Mouse (Mus musculus) CD4-positive, CD25-positive, alpha-beta regulatory T cell, adult 9 weeks (primary cell): ENCODE measurements around the gene Pnpla2. TPM values are rescaled to one million over a fixed set of nuclear protein-coding genes. Genes with fewer than 3 reads are reported as not detected.

ENCODE experiments used
- polyA plus RNA-seq: library from polyadenylated mRNA; unstranded; fragments of 100-300 nt; shearing (Covaris generic); gene quantifications from one replicate; pipeline ENCODE4 v1.2.1, GENCODE M21; 2017

Gene Pnpla2
- 109 TPM for polyA plus RNA-seq

GRCm38 (mm10) chr7:141454967-141455551, at the start of gene Pnpla2:
Gene Pnpla2 (plus strand): TSS chr7:141455198.

GRCm38 (mm10) chr7:141413809-141414584, 41.0 kb upstream of the Pnpla2 start, which contains the start of gene Gatd1:
Gene Gatd1 (minus strand): TSS chr7:141414136.

DNA sequence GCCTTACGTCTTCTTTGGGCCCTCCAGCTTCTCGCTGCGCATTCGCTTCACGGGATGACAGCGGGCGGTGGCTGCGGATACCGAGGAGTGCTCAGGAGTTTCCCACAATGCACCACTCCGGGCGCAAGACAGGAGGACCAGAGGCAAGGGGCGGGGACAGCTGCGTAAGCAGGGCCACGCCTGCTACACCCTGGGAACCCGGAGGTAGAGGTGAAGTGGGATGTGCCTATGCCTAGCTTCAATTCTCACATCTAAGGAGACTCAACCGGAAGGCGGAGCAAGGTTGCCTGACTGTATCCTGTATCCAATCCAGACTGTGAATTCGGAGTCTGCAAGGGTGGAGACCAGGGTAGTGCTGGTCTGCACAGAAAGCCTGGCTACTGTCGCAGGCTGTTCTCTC, 25.7 kb upstream of the Pnpla2 start, which contains the start of gene Cend1:
Gene Cend1, minus strand, starts transcription at position 182 of the 400 bp plus-strand sequence.

DNA sequence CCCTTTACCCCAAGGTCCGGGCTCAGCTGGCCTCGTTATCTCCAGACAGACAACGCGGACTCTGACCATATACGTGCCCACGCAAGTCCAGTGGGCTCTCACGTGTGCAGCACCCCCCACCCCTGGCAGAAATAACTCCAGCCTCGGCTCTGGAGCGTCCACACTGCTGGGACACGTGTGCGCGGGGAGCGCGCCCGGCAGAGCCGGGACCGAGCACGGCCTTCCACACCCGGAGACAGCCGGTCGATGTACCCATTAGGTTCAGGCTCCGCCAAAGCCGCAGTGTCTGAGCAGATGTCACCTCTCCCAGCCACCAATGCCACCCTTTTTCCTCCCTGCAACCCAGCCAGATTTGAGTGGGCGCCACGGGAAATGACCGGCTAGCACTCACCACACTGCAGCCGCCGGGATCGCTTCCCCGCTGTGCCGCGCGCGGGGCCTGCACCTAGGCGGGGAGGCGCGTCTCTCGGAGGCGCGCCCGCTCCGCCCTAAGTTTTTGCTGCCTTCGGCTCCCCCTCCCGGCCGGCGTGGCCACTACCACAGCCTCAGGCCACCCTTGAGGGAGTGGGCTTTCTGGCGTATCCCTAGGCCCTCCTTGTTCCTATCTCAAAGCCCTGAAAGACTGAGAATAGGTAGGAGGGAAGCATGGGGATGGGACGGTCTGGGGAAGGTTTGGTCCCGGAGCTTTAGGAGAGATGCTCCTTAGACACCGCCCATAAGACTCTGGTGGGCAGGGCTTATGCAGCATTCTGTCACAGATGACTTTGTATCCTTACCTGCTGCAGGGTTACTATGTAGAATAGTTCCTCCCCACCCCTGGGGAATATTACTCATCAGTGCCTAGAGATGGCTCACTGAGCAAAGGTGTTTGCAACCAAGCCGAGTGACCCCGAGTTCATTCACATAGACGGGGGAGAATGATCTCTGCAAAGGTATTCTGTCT, 17.5 kb upstream of the Pnpla2 start, which contains the start of gene Slc25a22:
Gene Slc25a22, minus strand, starts transcription at position 715 of the 943 bp plus-strand sequence.

GRCm38 (mm10) chr7:141443828-141444237, 11.2 kb upstream of the Pnpla2 start, which contains the start of gene Pidd1:
Gene Pidd1 (minus strand): TSS chr7:141444025.

DNA sequence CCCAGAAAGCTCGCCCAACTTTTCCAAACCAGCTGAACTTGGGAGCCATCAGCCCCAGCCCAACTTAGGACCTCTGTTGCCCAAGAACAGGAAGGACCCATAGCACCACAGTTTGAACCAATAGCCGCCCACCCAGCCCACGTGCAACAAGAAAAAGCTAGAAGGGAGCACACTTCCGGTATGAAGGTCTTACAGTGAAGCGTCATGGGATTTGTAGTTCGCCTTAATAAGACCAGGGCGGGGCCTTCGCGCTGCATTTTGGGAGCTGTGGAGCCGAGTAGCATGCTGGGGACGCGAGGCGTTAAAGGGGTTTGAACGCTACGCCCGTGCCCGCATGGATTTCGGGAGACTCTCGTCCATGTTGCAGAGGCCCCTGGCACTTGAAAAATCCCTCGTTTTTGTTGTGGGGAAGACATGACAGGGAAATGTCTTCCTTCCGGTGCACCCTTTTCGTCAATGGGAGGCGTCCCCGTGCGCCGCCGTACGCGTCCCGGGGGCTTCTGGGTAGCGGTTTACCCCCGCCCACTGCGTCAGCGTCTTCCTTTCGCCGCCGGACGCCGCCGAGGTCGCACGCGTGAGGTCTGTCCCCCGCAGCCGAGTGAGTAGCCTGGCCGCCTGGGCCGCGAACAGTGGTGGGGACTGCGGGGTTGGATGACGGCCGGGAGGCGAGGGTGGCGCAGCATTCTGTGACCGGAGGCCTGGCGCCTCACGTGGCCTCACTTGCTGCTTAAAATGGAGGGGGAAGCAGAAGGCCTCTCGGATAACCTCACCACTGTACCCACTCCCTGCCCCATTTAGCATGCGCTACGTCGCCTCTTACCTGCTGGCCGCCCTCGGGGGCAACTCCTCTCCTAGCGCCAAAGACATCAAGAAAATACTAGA, 7.6 kb upstream of the Pnpla2 start, which contains the start of gene Rplp2:
Gene Rplp2, plus strand, starts transcription at position 261 of the 882 bp plus-strand sequence.

DNA sequence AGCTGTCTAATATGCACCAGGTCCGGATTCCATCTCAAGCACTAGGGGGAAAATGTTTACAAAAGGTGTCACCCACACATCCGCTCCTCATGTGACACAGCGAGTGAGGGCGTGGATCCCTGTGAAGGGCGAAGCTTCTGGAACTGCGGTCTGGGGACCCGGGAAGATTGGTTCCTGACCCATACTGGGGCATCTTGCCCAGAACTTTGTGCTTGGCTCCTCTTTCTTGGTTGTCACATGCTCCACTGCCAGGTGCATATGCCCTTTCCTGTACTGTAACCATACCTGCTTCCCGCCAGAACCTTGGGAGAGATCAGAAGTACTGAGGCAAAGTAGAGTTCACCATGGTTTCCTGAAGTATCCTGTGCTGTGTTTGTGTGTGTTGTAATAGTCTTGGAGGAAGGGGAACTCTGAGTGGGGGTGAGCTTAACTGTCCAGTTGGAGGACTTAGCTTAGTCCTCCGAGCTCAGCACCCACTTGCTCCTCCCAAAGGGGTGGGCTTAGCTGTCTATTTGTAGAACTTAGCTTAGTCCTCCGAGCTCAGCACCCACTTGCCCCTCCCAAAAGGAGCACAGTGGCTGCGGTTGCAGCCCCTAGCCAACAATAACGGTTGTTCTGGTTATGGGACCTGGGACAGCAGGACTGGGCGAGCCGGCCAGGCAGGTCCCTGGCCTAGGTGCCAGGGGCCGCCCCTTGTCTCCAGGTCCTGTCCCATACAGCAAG, 5.6 kb downstream of the Pnpla2 start, which contains the start of gene Cracr2b:
Gene Cracr2b, plus strand, starts transcription at position 704 of the 723 bp plus-strand sequence.

GRCm38 (mm10) chr7:141467230-141468030, 12.4 kb downstream of the Pnpla2 start, which contains the start of gene Cd151:
Gene Cd151 (plus strand): TSS chr7:141467392.

DNA sequence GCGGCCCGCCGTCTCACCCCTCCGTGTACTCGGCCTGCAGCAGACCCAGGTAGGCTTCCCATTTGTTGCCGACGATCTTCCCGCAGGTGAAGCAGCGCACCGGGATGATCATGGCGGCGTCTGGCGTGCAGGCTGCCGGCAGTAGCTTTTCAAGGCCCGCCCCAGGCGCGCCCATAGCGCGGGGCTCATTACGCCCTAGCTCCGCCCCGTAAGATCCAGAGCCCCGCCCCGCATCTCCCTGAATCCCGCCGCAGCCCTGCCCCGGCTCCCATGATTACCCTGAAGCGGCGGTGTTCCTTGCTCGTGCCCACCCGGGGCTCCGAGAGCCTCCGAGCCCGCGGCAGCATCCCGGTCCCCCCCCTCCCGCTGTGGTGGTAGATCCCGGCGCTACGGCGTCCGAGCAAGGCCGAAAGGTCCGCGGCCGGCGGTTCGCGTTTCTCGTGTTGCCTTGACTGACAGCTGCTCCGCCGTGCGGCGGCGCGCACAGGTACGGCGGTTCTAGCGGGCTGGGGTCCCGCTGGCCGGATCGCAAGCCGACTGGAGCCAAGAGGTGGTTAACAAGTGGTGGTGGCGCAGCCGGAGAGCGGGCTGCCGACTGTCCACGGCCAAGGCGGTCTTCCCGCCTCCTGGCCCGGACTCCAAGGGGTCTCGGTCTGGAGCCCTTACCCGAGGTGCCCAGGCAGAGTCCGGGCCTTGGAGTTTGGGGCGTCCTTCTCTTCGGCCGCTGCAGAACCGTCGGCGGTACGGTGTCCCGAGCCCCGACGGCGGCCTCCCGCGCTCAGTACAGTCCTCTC, 20.2 kb downstream of the Pnpla2 start, which contains the start of the genes Polr2l and Tspan4:
Gene Polr2l, minus strand, starts transcription at position 122 of the 794 bp plus-strand sequence.
Gene Tspan4, plus strand, starts transcription at position 230 of the 794 bp plus-strand sequence.

Other genes with a start within 250 kb of the Pnpla2 start
- 14.1 TPM for gene Lmntd2, start 241.1 kb upstream of the Pnpla2 start, polyA plus RNA-seq
- 29.4 TPM for gene Rassf7, start 239.3 kb upstream of the Pnpla2 start, polyA plus RNA-seq
- gene Phrf1, start 226.4 kb upstream of the Pnpla2 start, polyA plus RNA-seq, result 122 TPM
- gene Irf7, start 188.7 kb upstream of the Pnpla2 start, polyA plus RNA-seq, result 160 TPM
- gene Cdhr5, start 178.4 kb upstream of the Pnpla2 start, polyA plus RNA-seq, result not detected
- not detected for gene Sct, start 176.1 kb upstream of the Pnpla2 start, polyA plus RNA-seq
- not detected for gene Drd4, start 163.2 kb upstream of the Pnpla2 start, polyA plus RNA-seq
- 15.6 TPM for gene Deaf1, start 127.5 kb upstream of the Pnpla2 start, polyA plus RNA-seq
- gene Tmem80, start 127.5 kb upstream of the Pnpla2 start, polyA plus RNA-seq, result 48.1 TPM
- gene Eps8l2, start 116.3 kb upstream of the Pnpla2 start, polyA plus RNA-seq, result not detected
- gene Taldo1, start 63.0 kb upstream of the Pnpla2 start, polyA plus RNA-seq, result 372 TPM
- 91.0 TPM for gene Gatd1, start 41.1 kb upstream of the Pnpla2 start, polyA plus RNA-seq
- 0.27 TPM for gene Cend1, start 25.7 kb upstream of the Pnpla2 start, polyA plus RNA-seq
- gene Slc25a22, start 17.3 kb upstream of the Pnpla2 start, polyA plus RNA-seq, result 87.4 TPM
- gene Pidd1, start 11.2 kb upstream of the Pnpla2 start, polyA plus RNA-seq, result 16.1 TPM
- 2,295 TPM for gene Rplp2, start 7.8 kb upstream of the Pnpla2 start, polyA plus RNA-seq
- not detected for gene Cracr2b, start 5.9 kb downstream of the Pnpla2 start, polyA plus RNA-seq
- gene Cd151, start 12.2 kb downstream of the Pnpla2 start, polyA plus RNA-seq, result 8.3 TPM
- gene Polr2l, start 19.9 kb downstream of the Pnpla2 start, polyA plus RNA-seq, result 43.2 TPM
- 1.9 TPM for gene Tspan4, start 20.0 kb downstream of the Pnpla2 start, polyA plus RNA-seq
- gene Chid1, start 84.7 kb downstream of the Pnpla2 start, polyA plus RNA-seq, result 21.2 TPM
- 15.8 TPM for gene Ap2a2, start 107.0 kb downstream of the Pnpla2 start, polyA plus RNA-seq
- gene Muc6, start 200.1 kb downstream of the Pnpla2 start, polyA plus RNA-seq, result 0.12 TPM
- gene Muc2, start 235.1 kb downstream of the Pnpla2 start, polyA plus RNA-seq, result not detected